In genomic region chr5:118446878-118447277, GRCm38 (mm10) we compare ENCODE assay signal across 32 mouse cellular contexts.
DNase-seq lines count a peak whose midpoint lies in the region; ATAC-seq and TF ChIP-seq lines count a peak whose summit lies in the region.
"Had no signal": no experiment of that assay in that cellular context is flagged by ENCODE, and none has a peak within 500 bp of the region (broad histone marks: within the 10 kb centered on the region; RNA-seq: fewer than 3 reads in every experiment).

No protein-coding gene starts in this region.

- peaks cover 14% of the 10 kb centered on the region for H3K27me3 ChIP-seq in heart, embryonic 10.5 days (ENCODE audit: insufficient read depth, poor library complexity, severe bottlenecking)
- no peaks in the 10 kb centered on the region for H3K27me3 ChIP-seq in lung, embryonic 14.5 days (ENCODE audit: insufficient read depth, low read length)
- no peaks in the 10 kb centered on the region for H3K27me3 ChIP-seq in ES-Bruce4 (ENCODE audit: control insufficient read depth, insufficient read depth, low read length, poor library complexity, severe bottlenecking)
- H3K27me3 ChIP-seq in lung, postnatal 0 days (replicated peaks; ENCODE audit: insufficient read depth, low read length): no peaks in the 10 kb centered on the region; the same call in 1 of the 2 replicates
- H3K27me3 ChIP-seq: embryonic facial prominence, embryonic 13.5 days; neural tube, embryonic 12.5 days had no signal

- no peaks in the 10 kb centered on the region for H3K36me3 ChIP-seq in heart, embryonic 10.5 days
- no peaks in the 10 kb centered on the region for H3K36me3 ChIP-seq in lung, embryonic 14.5 days (ENCODE audit: insufficient read depth)
- H3K36me3 ChIP-seq in ES-Bruce4 (ENCODE audit: control insufficient read depth, insufficient read depth, low read length, poor library complexity, severe bottlenecking): no peaks in the 10 kb centered on the region
- H3K36me3 ChIP-seq in lung, postnatal 0 days (ENCODE audit: insufficient read depth, low read length): no peaks in the 10 kb centered on the region
- H3K36me3 ChIP-seq: embryonic facial prominence, embryonic 13.5 days; forebrain, embryonic 12.5 days; G1E; hindbrain, embryonic 13.5 days; kidney, embryonic 15.5 days; liver, embryonic 13.5 days; midbrain, embryonic 12.5 days; neural tube, embryonic 12.5 days had no signal

- peak overlapping the region; percentile 16; the same call in 1 of the 2 replicates for H3K27ac ChIP-seq in heart, embryonic 10.5 days
- H3K27ac ChIP-seq in lung, embryonic 14.5 days (ENCODE audit: low read depth): no peak overlapping the region
- peak overlapping the region; percentile 97 for H3K27ac ChIP-seq in ES-Bruce4 (ENCODE audit: insufficient read depth, low read length)
- H3K27ac ChIP-seq in lung, postnatal 0 days (ENCODE audit: low read length): no peak overlapping the region
- H3K27ac ChIP-seq: embryonic facial prominence, embryonic 13.5 days; forebrain, embryonic 12.5 days; hindbrain, embryonic 13.5 days; kidney, embryonic 15.5 days; liver, embryonic 13.5 days; midbrain, embryonic 12.5 days; neural tube, embryonic 12.5 days had no signal

- no peak overlapping the region for H3K4me3 ChIP-seq in heart, embryonic 10.5 days
- no peak overlapping the region for H3K4me3 ChIP-seq in lung, embryonic 14.5 days (ENCODE audit: low read depth, low read length)
- no peak overlapping the region for H3K4me3 ChIP-seq in ES-Bruce4 (ENCODE audit: low read depth, low read length)
- H3K4me3 ChIP-seq in lung, postnatal 0 days (ENCODE audit: low read depth, low read length): no peak overlapping the region
- H3K4me3 ChIP-seq: embryonic facial prominence, embryonic 13.5 days; erythroblast, embryonic 14.5 days; forebrain, embryonic 12.5 days; hindbrain, embryonic 13.5 days; kidney, embryonic 15.5 days; liver, embryonic 13.5 days; megakaryocyte, embryonic 14.5 days; midbrain, embryonic 12.5 days; myocyte; neural tube, embryonic 12.5 days had no signal

- TF ChIP-seq CTCF in lung, embryonic 14.5 days (IDR thresholded peaks at IDR 0.05; ENCODE audit: low read depth): no peak
- TF ChIP-seq CTCF in ES-Bruce4 (IDR thresholded peaks at IDR 0.05; ENCODE audit: low read depth, low read length): no peak
- TF ChIP-seq CTCF in lung, postnatal 0 days (IDR thresholded peaks at IDR 0.05): no peak

- peaks cover 19% of the 10 kb centered on the region for H3K4me1 ChIP-seq in heart, embryonic 10.5 days
- H3K4me1 ChIP-seq in lung, embryonic 14.5 days (ENCODE audit: insufficient read depth): no peaks in the 10 kb centered on the region
- peaks cover 26% of the 10 kb centered on the region for H3K4me1 ChIP-seq in ES-Bruce4 (ENCODE audit: control insufficient read depth, insufficient read depth, low read length)
- H3K4me1 ChIP-seq in lung, postnatal 0 days (ENCODE audit: insufficient read depth, low read depth, low read length): 0 out of 2 replicates have a peak, but pooled peaks cover 3% of the 10 kb centered on the region

- no peak for ATAC-seq in lung, embryonic 14.5 days (ENCODE audit: insufficient read depth)
- peak; percentile 57 for ATAC-seq in lung, postnatal 0 days
- ATAC-seq: forebrain, postnatal 0 days; inflammation-experienced regulatory T-cells, adult 6 months had no signal

- DNase-seq in heart, embryonic 10.5 days (ENCODE audit: low spot score): no peak
- no peak for DNase-seq in heart, adult 11 months
- peak; percentile 59 for DNase-seq in lung, embryonic 14.5 days
- DNase-seq in lung, postnatal 4 days: no peak
- DNase-seq in lung, postnatal 0 days (ENCODE audit: low spot score): peak; percentile 60
- DNase-seq in adrenal gland, postnatal 4 days (ENCODE audit: low spot score in 2 of 2): no peak
- no peak for DNase-seq in left cerebral cortex, postnatal 25 days (ENCODE audit: low spot score in 2 of 2)
- DNase-seq: adrenal gland, adult 8-10 months; cerebellum, adult 11 months; cerebellum, adult 9-10 months; embryo, embryonic 11 days; forebrain, postnatal 0 days; gastrocnemius, postnatal 14 days; kidney, adult 18-20 months; kidney, postnatal 25 days; liver, embryonic 13.5 days; right cerebral cortex, adult 18-20 months; spleen, adult 18-20 months; thymus, adult 2 months; thymus, postnatal 4 days had no signal

- TF ChIP-seq EP300 in ES-Bruce4 (IDR thresholded peaks at IDR 0.05; ENCODE audit: insufficient read depth, low read depth, low read length): no peak
- no peak for TF ChIP-seq EP300 in lung, postnatal 0 days (IDR thresholded peaks at IDR 0.05)

- intact Hi-C loops in left cerebral cortex, postnatal 25 days (cut with DNase I): no loop called here

- TF ChIP-seq POLR2A in ES-Bruce4 (IDR thresholded peaks at IDR 0.05; ENCODE audit: insufficient read depth, low read length): no peak

- WGBS in heart, embryonic 10.5 days: 65% methylated on average over 6 of the region's 6 CpGs
- WGBS in lung, embryonic 14.5 days: 52% methylated on average over 6 of the region's 6 CpGs
- WGBS in lung, postnatal 0 days: 31% methylated on average over 6 of the region's 6 CpGs

- no peak overlapping the region for H3K4me2 ChIP-seq in lung, embryonic 14.5 days
- no peak overlapping the region for H3K4me2 ChIP-seq in lung, postnatal 0 days (replicated peaks; ENCODE audit: low read depth, low read length)
- H3K4me2 ChIP-seq: embryonic facial prominence, embryonic 13.5 days; forebrain, embryonic 12.5 days; hindbrain, embryonic 13.5 days; kidney, embryonic 15.5 days; liver, embryonic 13.5 days; midbrain, embryonic 12.5 days; neural tube, embryonic 12.5 days had no signal

- no peak overlapping the region for H3K9ac ChIP-seq in lung, embryonic 14.5 days
- H3K9ac ChIP-seq in ES-Bruce4 (ENCODE audit: low read depth, poor library complexity, severe bottlenecking): peak overlapping the region; percentile 35; the same call in 1 of the 2 replicates
- no peak overlapping the region for H3K9ac ChIP-seq in lung, postnatal 0 days (replicated peaks; ENCODE audit: low read depth)
- H3K9ac ChIP-seq: embryonic facial prominence, embryonic 13.5 days; forebrain, embryonic 12.5 days; forebrain, postnatal 0 days; hindbrain, embryonic 13.5 days; kidney, embryonic 15.5 days; liver, embryonic 13.5 days; midbrain, embryonic 12.5 days; neural tube, embryonic 12.5 days had no signal

- H3K9me3 ChIP-seq in heart, embryonic 10.5 days: no peaks in the 10 kb centered on the region
- H3K9me3 ChIP-seq in lung, embryonic 14.5 days (ENCODE audit: low read depth, low read length): no peaks in the 10 kb centered on the region
- H3K9me3 ChIP-seq in ES-Bruce4 (replicated peaks; ENCODE audit: control insufficient read depth, insufficient read depth, low read length, poor library complexity, severe bottlenecking): 0 out of 2 replicates have a peak, but pooled peaks cover 4% of the 10 kb centered on the region
- H3K9me3 ChIP-seq in lung, postnatal 0 days (ENCODE audit: low read length): no peaks in the 10 kb centered on the region
- H3K9me3 ChIP-seq: embryonic facial prominence, embryonic 13.5 days; forebrain, embryonic 12.5 days; G1E; hindbrain, embryonic 13.5 days; kidney, embryonic 15.5 days; liver, embryonic 13.5 days; midbrain, embryonic 12.5 days; neural tube, embryonic 12.5 days had no signal

Comparison
In these comparisons a context has a peak if more than half of its experiments do, and no peak if none do; other contexts are left out.
1. DNase-seq: peak in lung, embryonic 14.5 days (single experiment) and lung, postnatal 0 days (single experiment); none in heart, embryonic 10.5 days (single experiment), heart, adult 11 months (single experiment), lung, postnatal 4 days (0 of 2), adrenal gland, postnatal 4 days (0 of 2) and left cerebral cortex, postnatal 25 days (0 of 2).
2. H3K27ac ChIP-seq: peak in heart, embryonic 10.5 days (single experiment) and ES-Bruce4 (single experiment); none in lung, embryonic 14.5 days (single experiment) and lung, postnatal 0 days (single experiment).